Mouse (Mus musculus): ENCODE measurements around the gene Mycbpap.

GRCm38 (mm10) chr11:94543344-94543743 lies 21.8 kb upstream of the Mycbpap start:
- no peak for TF ChIP-seq EP300 (optimal IDR thresholded peaks at IDR 0.05)
- TF ChIP-seq CTCF (IDR thresholded peaks at IDR 0.05; ENCODE audit: low read depth), result no peak
